Mouse (Mus musculus) CD4-positive helper T cell, adult 2 months (primary cell): ENCODE measurements around the gene Paqr6.
A peak's percentile ranks its signal among the peaks of the same experiment; 100 is the strongest.

Experiments used
- DNase-seq: peaks from one replicate; pipeline ENCODE4 v3.0.0-alpha.2; 2012; ENCODE audit warnings: low read depth, missing footprints, low spot score

Gene Paqr6

GRCm38 (mm10) chr3:88409741-88410644, 45.6 kb downstream of the Paqr6 start, which contains the start of gene Pmf1:
Pmf1 (minus strand) TSS chr3:88410331.
- DNase-seq = peak; percentile 95

GRCm38 (mm10) chr3:88410645-88411031, 46.3 kb downstream of the Paqr6 start:
- DNase-seq = no peak

GRCm38 (mm10) chr3:88411681-88412080, 47.3 kb downstream of the Paqr6 start:
- no peak for DNase-seq

GRCm38 (mm10) chr3:88412636-88413035, 48.3 kb downstream of the Paqr6 start:
- DNase-seq = no peak

- DNase-seq = no peak
Measured at GRCm38 (mm10) chr3:88415668-88416067, 51.3 kb downstream of the Paqr6 start.

- DNase-seq = no peak
Measured at GRCm38 (mm10) chr3:88418016-88418415, 53.6 kb downstream of the Paqr6 start.
